Mouse (Mus musculus) embryonic fibroblast, embryonic 13.5 days (primary cell): ENCODE results near the gene Xrcc2.

Experiments used
- CTCF ChIP-seq: IDR thresholded peaks from 2 replicates; pipeline ENCODE4 v1.5.1; 2011; ENCODE audit warnings: mild to moderate bottlenecking, control low read depth, low read length, moderate library complexity, borderline replicate concordance; ENCODE audit not compliant: insufficient read depth
- POLR2A ChIP-seq: IDR thresholded peaks from 2 replicates; pipeline ENCODE4 v1.6.1; 2011; ENCODE audit warnings: low read depth, mild to moderate bottlenecking, control low read depth, low read length, moderate library complexity

DNA sequence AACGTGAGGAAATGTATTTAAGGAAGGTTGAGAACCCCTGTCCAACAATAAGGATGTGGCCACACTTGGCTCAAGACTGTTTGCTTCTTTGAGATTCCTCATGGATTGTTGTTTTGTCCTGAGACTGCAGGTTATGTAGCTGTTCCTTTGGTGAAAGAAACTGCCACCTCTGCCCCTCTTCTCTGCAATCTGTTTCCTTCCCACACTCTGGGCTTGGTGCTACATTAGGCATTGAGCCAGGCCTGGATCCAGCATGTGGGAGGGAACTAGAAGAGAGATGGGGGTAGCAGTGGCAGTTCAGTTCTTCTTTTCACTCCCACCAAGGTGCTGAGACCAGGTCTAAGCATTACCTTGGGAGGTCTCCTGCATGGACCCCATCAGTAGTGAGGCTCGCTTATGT, 30.2 kb upstream of the Xrcc2 start:
- no peak for TF ChIP-seq POLR2A
- TF ChIP-seq CTCF, result no peak
